Mouse (Mus musculus) cortical plate, adult 2 months (tissue): ENCODE data around the gene Fgf15. TPM values are rescaled to one million over a fixed set of nuclear protein-coding genes. Genes with fewer than 3 reads are reported as not detected.

Experiments
- H3K27ac ChIP-seq: fragments of 200-500 bp; 2 replicates; pipeline ENCODE4 v1.5.1; 2012; ENCODE audit warnings: low read length, control low read depth, inconsistent platforms; ENCODE audit not compliant: insufficient read depth
- H3K4me1 ChIP-seq: fragments of 200-500 bp; 2 replicates; pipeline ENCODE4 v1.6.1; 2011; ENCODE audit warnings: low read length; ENCODE audit not compliant: control insufficient read depth, insufficient read depth
- H3K4me3 ChIP-seq: fragments of 200-500 bp; 2 replicates; pipeline ENCODE4 v1.5.1; 2011; ENCODE audit warnings: mild to moderate bottlenecking, low read length, control low read depth; ENCODE audit not compliant: insufficient read depth
- CTCF ChIP-seq: fragments of 200-500 bp; IDR thresholded peaks from 2 replicates; pipeline ENCODE4 v1.5.1; 2011; ENCODE audit warnings: mild to moderate bottlenecking, control low read depth, low read length; ENCODE audit not compliant: insufficient read depth; ENCODE audit errors: extremely low read depth
- POLR2A ChIP-seq: fragments of 200-500 bp; IDR thresholded peaks from 2 replicates; pipeline ENCODE4 v1.6.1; 2011; ENCODE audit warnings: mild to moderate bottlenecking, low read length, control low read depth; ENCODE audit not compliant: insufficient read depth; ENCODE audit errors: extremely low read depth
- polyA plus RNA-seq: library from polyadenylated mRNA; depleted of rRNA; stranded (reverse); fragments of >200 nt; gene quantifications from 2 replicates; pipeline ENCODE4 v1.2.3, GENCODE M21; 2012

Fgf15 gene
- polyA plus RNA-seq, 1 experiment = not detected

DNA sequence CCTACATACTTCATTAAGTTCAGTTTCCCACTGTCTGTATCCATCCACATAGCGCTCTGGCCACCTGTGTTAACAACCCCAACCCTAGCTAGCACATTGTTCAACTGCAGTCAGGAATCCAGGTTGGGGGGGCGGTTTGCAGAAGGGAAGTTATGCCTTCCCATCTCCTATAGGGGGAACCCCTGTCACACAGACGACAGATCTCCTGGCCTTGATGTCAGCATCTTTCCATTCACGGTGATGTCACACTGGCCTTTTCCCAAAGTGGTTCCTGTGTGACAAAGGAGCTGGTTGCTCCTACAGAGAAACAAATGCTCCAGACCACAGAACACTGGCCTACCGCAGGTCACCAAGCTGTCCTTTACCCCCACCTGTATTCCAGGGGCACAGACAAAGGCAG lies 39.2 kb downstream of the Fgf15 start:
- Histone ChIP-seq H3K4me3 (no peak overlapping the region), H3K27ac (no peak overlapping the region), H3K4me1 (no peaks in the 10 kb centered on the region; the same call in 1 of the 2 replicates)
- TF ChIP-seq CTCF = peak; percentile 66
- no peak for TF ChIP-seq POLR2A

DNA sequence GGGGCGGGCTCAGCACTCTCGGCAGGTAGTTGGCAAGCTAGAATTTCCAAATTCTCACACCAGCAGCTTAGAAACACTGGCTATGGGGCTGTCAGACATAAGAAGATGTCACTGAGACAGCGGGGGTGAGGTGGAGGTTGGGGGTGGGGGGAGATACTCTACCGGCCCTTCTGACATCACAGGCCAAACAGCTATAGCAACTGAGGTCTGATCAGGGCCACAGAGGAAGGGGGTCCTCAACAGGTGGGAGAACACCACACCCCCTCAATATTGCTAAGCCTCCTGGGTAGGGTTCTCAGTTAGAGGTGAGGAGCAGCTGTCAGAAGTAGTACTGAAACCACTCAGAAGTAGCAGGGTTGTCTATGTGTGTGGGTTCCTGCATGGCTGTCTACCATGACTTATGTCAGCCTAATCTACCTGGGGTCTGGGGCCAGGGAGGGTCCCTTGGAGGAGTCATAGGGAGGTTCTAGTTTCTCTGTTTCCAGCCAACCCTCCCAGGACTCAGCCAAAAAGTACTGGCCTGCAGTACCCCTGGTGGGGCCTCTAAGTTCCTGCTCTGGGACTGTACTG lies 40.1 kb downstream of the Fgf15 start:
- Histone ChIP-seq H3K27ac (no peak overlapping the region), H3K4me3 (no peak overlapping the region), H3K4me1 (no peaks in the 10 kb centered on the region; the same call in 1 of the 2 replicates)
- TF ChIP-seq POLR2A (no peak), CTCF (no peak)

DNA sequence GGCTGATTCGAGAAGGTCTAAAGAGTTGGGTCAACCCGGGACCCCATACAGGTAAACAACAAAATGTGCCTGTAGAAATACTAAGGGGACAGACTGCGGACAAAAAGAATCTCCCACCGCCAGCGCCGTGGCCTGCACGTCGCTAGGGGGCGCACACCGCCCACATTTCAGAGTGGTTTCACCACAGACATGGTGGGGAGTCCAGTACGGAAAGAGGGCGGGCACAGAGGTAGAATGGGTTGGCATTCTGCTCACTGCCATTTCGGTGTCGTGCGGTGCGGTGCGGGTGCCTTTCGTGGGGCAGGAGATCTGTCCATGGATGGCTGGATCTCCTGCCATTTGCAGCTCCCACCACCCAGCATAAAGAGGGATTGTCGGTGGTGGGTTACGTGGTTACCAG lies 41.2 kb downstream of the Fgf15 start:
- Histone ChIP-seq H3K4me3 (peak overlapping the region; percentile 83), H3K27ac (no peak overlapping the region), H3K4me1 (no peaks in the 10 kb centered on the region)
- TF ChIP-seq CTCF (peak; percentile 88), POLR2A (peak; percentile 51; the same call in 1 of the 2 replicates)

DNA sequence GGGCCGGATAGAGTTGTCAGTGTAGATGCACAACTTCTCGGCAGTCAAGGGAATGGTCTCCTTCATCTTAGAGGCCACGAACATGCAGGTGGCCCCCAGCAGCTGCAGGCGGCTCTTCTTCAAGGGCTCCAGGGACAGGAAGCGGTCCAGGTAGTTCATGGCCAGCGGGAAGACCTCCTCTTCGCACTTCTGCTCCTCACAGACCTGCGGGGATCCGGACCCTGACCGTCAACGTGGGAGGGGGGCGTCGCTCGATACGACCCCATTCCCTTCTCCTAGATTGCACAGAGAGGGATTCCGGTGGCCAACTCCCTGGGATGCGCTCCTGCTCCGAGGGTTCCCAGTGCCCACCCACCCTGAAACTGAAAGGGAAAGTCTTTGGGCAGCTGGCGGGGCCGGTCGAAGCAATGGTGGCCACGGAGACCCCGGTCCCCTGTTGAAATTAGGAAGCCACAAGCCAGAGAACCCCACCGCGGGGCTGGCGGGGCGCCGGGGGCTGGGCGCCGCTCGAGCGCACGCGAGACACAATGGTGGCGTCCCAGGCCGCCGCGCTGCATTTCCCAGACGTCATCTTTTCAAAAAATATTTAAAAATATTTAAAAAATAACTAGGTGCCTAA lies 41.7 kb downstream of the Fgf15 start:
- no peak overlapping the region for H3K27ac ChIP-seq
- H3K4me1 ChIP-seq = no peaks in the 10 kb centered on the region
- TF ChIP-seq CTCF (no peak), POLR2A (no peak)
- peak overlapping the region; percentile 83 for H3K4me3 ChIP-seq

DNA sequence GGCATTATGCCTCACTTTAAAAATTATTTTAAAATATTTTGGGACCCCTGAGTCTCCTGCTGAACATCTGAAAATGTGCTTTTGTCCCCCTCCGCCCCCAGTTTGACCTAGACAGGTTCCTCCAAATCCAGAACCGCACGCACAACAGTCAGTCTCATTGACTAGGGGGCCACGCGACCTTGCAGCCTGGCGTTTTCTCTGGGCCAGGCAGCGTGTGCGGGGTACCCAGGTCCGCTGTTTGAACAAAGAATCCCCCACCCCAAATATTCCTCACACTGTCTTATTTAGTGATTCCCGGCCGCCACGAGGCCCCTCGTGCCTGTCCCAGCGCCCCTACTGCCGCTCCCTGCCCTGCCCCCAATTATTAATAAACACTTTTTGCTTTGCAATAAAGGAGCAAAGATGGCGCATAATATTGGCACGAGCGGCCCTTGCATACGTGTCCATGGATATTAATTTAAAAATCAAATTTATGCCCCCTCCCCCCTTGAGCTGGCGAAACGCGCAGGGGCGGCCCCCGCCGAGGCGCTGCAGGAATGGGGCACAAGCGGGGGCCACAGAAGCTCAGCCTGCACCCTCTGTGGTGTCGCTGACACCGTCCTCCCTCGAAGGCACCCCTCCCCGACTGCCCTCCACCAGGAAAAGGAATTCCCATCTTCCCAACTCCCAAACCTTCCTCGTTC lies 42.5 kb downstream of the Fgf15 start:
- Histone ChIP-seq H3K27ac (0 out of 2 replicates have a peak overlapping the region, but pooled peaks have one; percentile 18), H3K4me3 (peak overlapping the region; percentile 83), H3K4me1 (no peaks in the 10 kb centered on the region; the same call in 1 of the 2 replicates)
- TF ChIP-seq POLR2A = no peak
- no peak for TF ChIP-seq CTCF

DNA sequence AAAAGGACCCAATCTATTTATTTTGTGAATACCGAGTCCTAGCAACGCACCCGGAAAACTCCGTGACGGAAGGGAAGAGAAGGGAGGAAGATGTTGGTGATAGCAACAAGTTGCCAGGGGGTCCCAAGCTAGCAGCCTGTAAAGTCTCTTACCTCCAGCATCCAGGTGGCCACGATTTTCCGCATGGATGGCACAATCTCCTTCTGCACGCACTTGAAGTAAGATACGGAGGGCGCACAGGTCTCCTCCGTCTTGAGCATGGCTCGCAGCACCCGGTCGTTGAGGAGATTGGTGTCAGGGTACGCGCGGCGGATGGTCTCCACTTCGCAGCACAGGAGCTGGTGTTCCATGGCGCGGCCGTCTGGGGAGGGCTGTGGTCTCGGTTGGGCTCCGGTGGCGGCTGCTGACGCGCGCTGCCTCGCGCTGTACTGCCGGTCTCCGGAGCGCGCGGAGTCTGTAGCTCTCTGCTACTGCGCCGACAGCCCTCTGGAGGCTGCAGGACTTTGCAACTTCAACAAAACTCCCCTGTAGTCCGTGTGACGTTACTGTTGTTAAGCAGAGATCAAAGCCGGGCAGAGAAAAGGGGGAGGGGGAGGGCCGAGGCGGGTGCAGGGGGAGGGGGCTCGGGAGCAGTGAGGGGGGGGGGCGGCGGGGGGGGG lies 43.1 kb downstream of the Fgf15 start, which contains the start of gene Ccnd1:
TSS of gene Ccnd1 (minus strand) at position 582 of the 659 bp plus-strand sequence.
- Histone ChIP-seq H3K27ac (0 out of 2 replicates have a peak within 1 kb of the TSS, but pooled peaks have one; percentile 18), H3K4me1 (no peaks in the 10 kb centered on the region; the same call in 1 of the 2 replicates), H3K4me3 (peak within 1 kb of the TSS; percentile 83)
- TF ChIP-seq CTCF = no peak
- peak; percentile 63; the same call in 1 of the 2 replicates for TF ChIP-seq POLR2A

DNA sequence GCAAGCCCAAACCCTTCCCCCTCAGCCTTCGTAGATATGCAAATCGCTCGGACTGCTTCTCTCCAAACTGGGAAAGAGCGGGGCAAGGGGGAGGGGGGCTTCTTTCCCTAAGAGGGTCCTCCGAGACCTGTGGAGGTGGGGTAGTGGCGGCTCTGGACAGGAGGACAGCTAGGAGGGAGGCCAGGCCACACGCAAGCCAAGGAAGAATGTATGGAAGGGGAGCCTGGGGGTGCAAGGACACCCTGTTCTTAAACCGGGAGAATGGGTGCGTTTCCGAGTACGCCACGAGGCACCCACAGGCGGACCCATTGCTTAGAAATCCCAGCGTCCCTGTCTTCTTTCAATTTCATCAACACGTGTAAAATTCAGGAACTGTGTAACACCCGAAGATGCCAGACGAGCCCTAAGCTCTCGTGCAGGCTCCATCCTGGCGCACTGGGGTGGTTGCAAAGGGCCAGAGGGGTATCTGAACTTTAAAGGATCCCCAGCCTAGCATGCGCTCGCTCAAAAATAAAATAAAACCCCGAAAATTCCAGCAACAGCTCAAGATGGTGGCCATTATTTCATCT lies 43.8 kb downstream of the Fgf15 start:
- TF ChIP-seq POLR2A (no peak), CTCF (no peak)
- H3K27ac ChIP-seq = no peak overlapping the region
- H3K4me1 ChIP-seq = no peaks in the 10 kb centered on the region; the same call in 1 of the 2 replicates
- H3K4me3 ChIP-seq = peak overlapping the region; percentile 83

DNA sequence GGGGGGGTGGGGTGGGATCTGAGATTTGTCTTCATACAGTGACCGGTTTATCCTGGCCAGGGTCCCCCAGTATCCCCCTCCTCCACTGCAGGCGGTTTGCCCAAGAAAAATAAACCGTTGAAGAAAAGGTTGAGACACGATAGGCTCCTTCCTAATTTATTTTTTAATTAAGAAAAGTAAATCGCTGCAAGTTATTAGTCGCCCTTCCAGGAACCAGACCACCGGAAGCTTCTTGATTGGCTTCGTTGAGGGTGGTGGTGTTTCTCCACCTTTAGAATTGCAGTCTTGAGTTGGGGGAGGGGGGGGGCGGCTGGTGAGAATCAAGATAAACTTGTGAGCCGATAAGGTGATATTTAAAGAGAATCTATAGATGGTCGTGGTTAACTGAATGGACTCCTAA lies 44.3 kb downstream of the Fgf15 start:
- no peak overlapping the region for H3K27ac ChIP-seq
- no peaks in the 10 kb centered on the region; the same call in 1 of the 2 replicates for H3K4me1 ChIP-seq
- TF ChIP-seq POLR2A (no peak), CTCF (no peak)
- no peak overlapping the region for H3K4me3 ChIP-seq

DNA sequence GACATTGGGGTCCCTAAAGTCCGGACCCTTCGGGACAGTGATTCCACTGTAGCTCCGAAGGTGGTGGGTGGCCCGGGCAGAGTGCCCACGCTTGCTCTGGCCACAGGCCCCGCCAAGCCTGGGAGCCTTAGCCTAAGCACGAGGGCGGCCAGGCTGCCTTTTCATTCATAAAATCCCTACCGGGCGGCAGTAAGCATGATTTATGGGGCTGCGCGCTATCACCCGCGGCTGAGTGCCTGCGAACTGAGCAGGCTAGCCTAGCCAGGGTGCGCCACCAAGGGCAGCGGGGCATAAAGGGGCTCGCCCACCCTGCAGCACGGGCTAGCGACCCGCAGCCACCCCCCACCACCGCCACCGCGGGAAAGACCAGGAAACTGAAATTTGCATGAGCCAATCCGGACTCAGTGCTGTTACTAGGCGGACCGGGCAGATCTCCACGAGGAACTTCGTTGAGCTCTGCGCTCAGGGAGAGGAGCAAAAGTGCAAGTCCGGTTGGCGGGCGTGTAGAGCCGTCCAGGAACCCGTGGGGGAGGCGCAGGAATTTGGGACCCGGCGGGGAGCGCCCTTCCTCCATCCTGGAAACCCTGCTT lies 45.0 kb downstream of the Fgf15 start:
- Histone ChIP-seq H3K4me1 (no peaks in the 10 kb centered on the region; the same call in 1 of the 2 replicates), H3K27ac (no peak overlapping the region)

More for the DNA sequence above, 45.0 kb downstream of the Fgf15 start:
- peak overlapping the region; percentile 32 for H3K4me3 ChIP-seq
- TF ChIP-seq POLR2A = no peak
- TF ChIP-seq CTCF = no peak
